Mouse (Mus musculus): ENCODE measurements around the gene Fam47e. TPM values are rescaled to one million over a fixed set of nuclear protein-coding genes. Genes with fewer than 3 reads are reported as not detected.

Fam47e gene
- polyA plus RNA-seq, 1 experiment from 2014 or later, result 0.13 TPM

DNA sequence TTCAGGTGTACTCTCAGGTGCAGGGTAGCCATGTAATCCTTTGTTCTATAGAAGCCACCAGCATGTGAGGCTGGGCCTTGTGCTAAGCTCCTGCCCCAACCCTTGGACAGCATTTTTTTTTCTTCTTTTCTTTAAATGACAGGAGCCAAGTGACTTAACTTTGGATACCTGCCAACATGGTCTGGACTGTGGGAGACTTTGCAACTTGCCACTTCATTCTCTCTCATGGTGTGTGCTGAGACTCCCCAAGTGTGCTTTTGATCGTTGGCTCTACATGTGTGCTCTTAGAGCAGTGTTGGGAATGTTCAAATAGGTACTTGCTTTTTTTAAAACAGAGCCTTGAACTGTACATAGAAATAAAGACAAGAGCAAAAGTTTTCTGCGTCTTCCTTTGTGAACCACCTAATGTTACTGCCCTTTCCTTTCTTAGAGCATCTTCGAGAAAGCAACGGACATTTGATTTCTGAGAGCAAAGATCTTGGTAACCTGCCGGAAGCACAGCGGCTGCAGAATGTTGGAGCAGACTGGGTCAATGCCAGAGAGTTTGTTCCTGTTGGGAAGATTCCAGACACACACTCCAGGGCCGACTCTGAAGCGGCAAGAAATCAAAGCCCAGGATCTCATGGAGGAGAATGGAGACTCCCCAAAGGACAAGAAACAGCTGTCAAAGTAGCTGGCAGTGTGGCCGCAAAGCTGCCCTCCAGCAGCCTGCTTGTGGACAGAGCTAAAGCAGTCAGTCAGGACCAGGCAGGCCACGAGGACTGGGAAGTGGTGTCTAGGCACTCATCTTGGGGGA lies 49.8 kb downstream of the Fam47e start:
- ATAC-seq (ENCODE audit: low FRiP score, low TSS enrichment) (no peak), DNase-seq (ENCODE audit: low spot score) (no peak)
- H3K4me2 ChIP-seq (replicated peaks; ENCODE audit: low read depth), result peak overlapping the region; percentile 89
- no peaks in the 10 kb centered on the region for H3K27me3 ChIP-seq (ENCODE audit: control insufficient read depth, insufficient read depth, low read length)
- H3K27ac ChIP-seq (replicated peaks), result no peak overlapping the region
- no peaks in the 10 kb centered on the region for H3K36me3 ChIP-seq (ENCODE audit: control insufficient read depth, insufficient read depth, low read length)
- H3K4me3 ChIP-seq (ENCODE audit: low read depth, low read length), result no peak overlapping the region
- TF ChIP-seq EP300 (optimal IDR thresholded peaks at IDR 0.05) (no peak), CTCF (IDR thresholded peaks at IDR 0.05; ENCODE audit: low read depth) (no peak)
- no peak overlapping the region for H3K9ac ChIP-seq (ENCODE audit: low read length)
- H3K9me3 ChIP-seq (ENCODE audit: control insufficient read depth, low read length), result no peaks in the 10 kb centered on the region
- H3K4me1 ChIP-seq (replicated peaks; ENCODE audit: control insufficient read depth, insufficient read depth), result 0 out of 2 replicates have a peak, but pooled peaks cover 3% of the 10 kb centered on the region
- 45% methylated on average over 10 of the region's 10 CpGs for WGBS

- Histone ChIP-seq H3K4me3 (ENCODE audit: low read depth, low read length) (no peak overlapping the region), H3K27me3 (ENCODE audit: control insufficient read depth, insufficient read depth, low read length) (no peaks in the 10 kb centered on the region), H3K9ac (ENCODE audit: low read length) (no peak overlapping the region), H3K4me1 (replicated peaks; ENCODE audit: control insufficient read depth, insufficient read depth) (0 out of 2 replicates have a peak, but pooled peaks cover 3% of the 10 kb centered on the region), H3K36me3 (ENCODE audit: control insufficient read depth, insufficient read depth, low read length) (no peaks in the 10 kb centered on the region), H3K27ac (replicated peaks) (no peak overlapping the region), H3K4me2 (replicated peaks; ENCODE audit: low read depth) (no peak overlapping the region), H3K9me3 (ENCODE audit: control insufficient read depth, low read length) (no peaks in the 10 kb centered on the region)
- TF ChIP-seq EP300 (optimal IDR thresholded peaks at IDR 0.05) (no peak), CTCF (IDR thresholded peaks at IDR 0.05; ENCODE audit: low read depth) (no peak)
- DNase-seq (ENCODE audit: low spot score) (no peak), ATAC-seq (ENCODE audit: low FRiP score, low TSS enrichment) (no peak)
- 81% methylated on average over 5 of the region's 5 CpGs for WGBS
These were observed 52.8 kb downstream of the Fam47e start for GRCm38 (mm10) chr5:92607492-92608229.

GRCm38 (mm10) chr5:92612756-92613155 lies 57.9 kb downstream of the Fam47e start:
- Histone ChIP-seq H3K27me3 (ENCODE audit: control insufficient read depth, insufficient read depth, low read length) (no peaks in the 10 kb centered on the region), H3K27ac (replicated peaks) (no peak overlapping the region), H3K4me2 (replicated peaks; ENCODE audit: low read depth) (no peak overlapping the region), H3K4me1 (replicated peaks; ENCODE audit: control insufficient read depth, insufficient read depth) (no peaks in the 10 kb centered on the region), H3K36me3 (ENCODE audit: control insufficient read depth, insufficient read depth, low read length) (no peaks in the 10 kb centered on the region), H3K9ac (ENCODE audit: low read length) (no peak overlapping the region), H3K4me3 (ENCODE audit: low read depth, low read length) (no peak overlapping the region), H3K9me3 (ENCODE audit: control insufficient read depth, low read length) (no peaks in the 10 kb centered on the region)
- DNase-seq (ENCODE audit: low spot score) (no peak), ATAC-seq (ENCODE audit: low FRiP score, low TSS enrichment) (no peak)
- WGBS, result 88% methylated on average over 4 of the region's 4 CpGs
- TF ChIP-seq CTCF (IDR thresholded peaks at IDR 0.05; ENCODE audit: low read depth) (no peak), EP300 (optimal IDR thresholded peaks at IDR 0.05) (no peak)

- no peak for DNase-seq (ENCODE audit: low spot score)
- Histone ChIP-seq H3K27me3 (ENCODE audit: control insufficient read depth, insufficient read depth, low read length) (no peaks in the 10 kb centered on the region), H3K4me1 (replicated peaks; ENCODE audit: control insufficient read depth, insufficient read depth) (no peaks in the 10 kb centered on the region), H3K4me3 (ENCODE audit: low read depth, low read length) (no peak overlapping the region), H3K4me2 (replicated peaks; ENCODE audit: low read depth) (no peak overlapping the region), H3K9ac (ENCODE audit: low read length) (no peak overlapping the region), H3K36me3 (ENCODE audit: control insufficient read depth, insufficient read depth, low read length) (no peaks in the 10 kb centered on the region), H3K27ac (replicated peaks) (no peak overlapping the region), H3K9me3 (ENCODE audit: control insufficient read depth, low read length) (no peaks in the 10 kb centered on the region)
- TF ChIP-seq EP300 (optimal IDR thresholded peaks at IDR 0.05), result no peak
- no peak for TF ChIP-seq CTCF (IDR thresholded peaks at IDR 0.05; ENCODE audit: low read depth)
- WGBS, result 36% methylated on average over 5 of the region's 5 CpGs
- no peak for ATAC-seq (ENCODE audit: low FRiP score, low TSS enrichment)
These were observed 67.0 kb downstream of the Fam47e start for GRCm38 (mm10) chr5:92621883-92622282.

- ATAC-seq (ENCODE audit: low FRiP score, low TSS enrichment) (no peak), DNase-seq (ENCODE audit: low spot score) (no peak)
- Histone ChIP-seq H3K27ac (replicated peaks) (no peak overlapping the region), H3K4me1 (replicated peaks; ENCODE audit: control insufficient read depth, insufficient read depth) (no peaks in the 10 kb centered on the region), H3K4me2 (replicated peaks; ENCODE audit: low read depth) (no peak overlapping the region), H3K9ac (ENCODE audit: low read length) (no peak overlapping the region), H3K27me3 (ENCODE audit: control insufficient read depth, insufficient read depth, low read length) (no peaks in the 10 kb centered on the region), H3K9me3 (ENCODE audit: control insufficient read depth, low read length) (no peaks in the 10 kb centered on the region), H3K36me3 (ENCODE audit: control insufficient read depth, insufficient read depth, low read length) (no peaks in the 10 kb centered on the region), H3K4me3 (ENCODE audit: low read depth, low read length) (no peak overlapping the region)
- no peak for TF ChIP-seq EP300 (optimal IDR thresholded peaks at IDR 0.05)
- no peak for TF ChIP-seq CTCF (IDR thresholded peaks at IDR 0.05; ENCODE audit: low read depth)
- WGBS, result 59% methylated on average over 7 of the region's 7 CpGs
These were observed 73.0 kb downstream of the Fam47e start for GRCm38 (mm10) chr5:92627896-92628295.

DNA sequence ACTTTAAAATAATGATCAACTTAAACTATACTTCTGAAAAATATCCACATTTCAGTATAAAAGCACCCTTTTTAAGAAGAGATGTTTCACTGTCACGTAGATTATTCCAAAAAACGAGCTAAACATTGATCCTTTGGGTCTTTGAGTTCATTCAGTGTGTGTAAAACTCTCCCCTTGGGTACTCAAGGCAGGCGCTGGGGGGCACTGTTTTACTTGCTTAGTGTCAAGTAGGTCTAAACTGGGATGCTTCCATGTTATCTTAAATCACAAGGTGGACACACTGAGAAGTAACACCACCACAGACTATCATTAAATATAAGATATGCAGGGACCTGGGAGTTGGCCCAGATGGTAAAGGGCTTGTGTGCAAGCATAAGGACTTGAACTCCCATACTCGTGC lies 78.7 kb downstream of the Fam47e start:
- Histone ChIP-seq H3K27ac (replicated peaks) (no peak overlapping the region), H3K9me3 (ENCODE audit: control insufficient read depth, low read length) (no peaks in the 10 kb centered on the region), H3K4me3 (ENCODE audit: low read depth, low read length) (no peak overlapping the region), H3K4me1 (replicated peaks; ENCODE audit: control insufficient read depth, insufficient read depth) (no peaks in the 10 kb centered on the region), H3K9ac (ENCODE audit: low read length) (no peak overlapping the region), H3K27me3 (ENCODE audit: control insufficient read depth, insufficient read depth, low read length) (no peaks in the 10 kb centered on the region), H3K36me3 (ENCODE audit: control insufficient read depth, insufficient read depth, low read length) (no peaks in the 10 kb centered on the region), H3K4me2 (replicated peaks; ENCODE audit: low read depth) (no peak overlapping the region)
- ATAC-seq (ENCODE audit: low FRiP score, low TSS enrichment) (no peak), DNase-seq (ENCODE audit: low spot score) (no peak)
- TF ChIP-seq CTCF (IDR thresholded peaks at IDR 0.05; ENCODE audit: low read depth) (peak; percentile 20; the same call in 1 of the 2 replicates), EP300 (optimal IDR thresholded peaks at IDR 0.05) (no peak)
- WGBS, result 70% methylated on average over 4 of the region's 4 CpGs

Measured in stomach, postnatal 0 days (tissue).